Mouse (Mus musculus): ENCODE measurements around the gene Itgb1bp1. TPM values are rescaled to one million over a fixed set of nuclear protein-coding genes. Genes with fewer than 3 reads are reported as not detected.

Itgb1bp1 gene
- 10 to 100 TPM; 58.7 to 63.3 TPM for total RNA-seq (2021)
- long read RNA-seq, experiment 1, transcript Itgb1bp1-206 (7 exons, 1,701 nt), result minor isoform, 15 of 60 reads
- long read RNA-seq, experiment 1, transcript Itgb1bp1-201 (7 exons, 1,921 nt), result major isoform, 38 of 60 reads
- long read RNA-seq, experiment 1, partial matches to known transcripts, result 0 of 60 reads
- long read RNA-seq, experiment 1, other reads (novel, unspliced or antisense), result 7 of 60 reads
- long read RNA-seq, experiment 2, transcript Itgb1bp1-201 (7 exons, 1,921 nt), result major isoform, 27 of 33 reads
- long read RNA-seq, experiment 2, partial matches to known transcripts, result 0 of 33 reads
- long read RNA-seq, experiment 2, other reads (novel, unspliced or antisense), result 2 of 33 reads

DNA sequence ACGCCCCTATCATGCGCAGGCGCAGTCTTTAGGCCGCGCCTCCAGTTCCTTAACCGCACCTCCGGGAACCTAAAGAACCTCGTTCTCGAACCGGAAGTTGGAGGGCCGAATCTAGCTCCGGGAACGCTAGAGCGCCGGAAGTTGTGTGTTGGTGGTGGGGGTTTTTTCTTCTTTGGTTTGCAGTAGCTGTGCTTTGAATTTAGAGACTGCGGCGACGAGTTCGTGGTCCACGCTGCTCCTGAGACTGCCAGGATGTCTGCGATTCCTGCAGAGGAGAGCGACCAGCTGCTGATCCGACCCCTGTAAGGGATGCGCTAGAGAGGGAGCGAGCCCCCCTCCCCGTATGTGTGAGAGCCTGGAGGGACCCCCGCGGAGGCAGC is at the start of gene Itgb1bp1:
Itgb1bp1 (minus strand) TSS at position 42 of the 380 bp plus-strand sequence.
- DNase-seq, result peak; percentile 100

DNA sequence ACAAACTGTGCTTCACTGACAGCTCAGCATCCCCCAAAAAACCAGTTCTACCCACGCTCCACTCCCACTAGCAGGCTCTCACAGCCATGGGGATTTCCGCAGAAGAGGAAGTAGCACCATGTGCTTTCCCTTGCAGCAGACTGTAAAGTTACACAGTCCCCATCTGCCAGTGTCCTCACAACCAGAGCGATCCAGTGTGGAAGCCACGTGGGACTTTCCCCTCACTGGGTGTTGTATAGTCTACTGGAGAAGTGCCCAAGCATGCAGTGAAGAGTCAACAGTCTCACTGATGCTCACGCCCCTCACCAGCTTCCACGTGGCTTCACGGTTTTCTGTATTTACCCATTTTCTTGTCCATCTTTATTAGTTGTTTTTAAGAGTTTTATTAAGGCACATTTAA is 49.8 kb upstream of the Itgb1bp1 start:
- DNase-seq, result no peak

DNA sequence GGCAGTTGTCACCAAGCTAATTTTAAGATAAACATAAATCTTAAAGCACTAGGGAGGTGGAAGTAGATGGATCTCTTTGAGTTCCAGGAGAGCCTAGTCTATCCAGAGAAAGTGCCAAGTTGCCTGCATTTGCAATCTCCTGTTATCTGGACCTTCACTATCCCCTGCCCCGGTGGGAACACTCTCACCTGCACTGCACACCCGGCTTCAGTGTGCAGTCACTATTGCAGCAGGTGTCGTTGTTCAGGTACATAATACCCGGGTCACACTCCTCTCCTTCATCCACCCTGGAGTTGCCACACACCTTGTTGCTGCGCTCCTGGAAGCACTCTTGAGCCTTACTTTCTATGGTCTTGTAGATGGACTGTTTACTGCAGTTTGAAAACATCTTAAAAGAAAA is 47.7 kb upstream of the Itgb1bp1 start:
- no peak for DNase-seq

DNA sequence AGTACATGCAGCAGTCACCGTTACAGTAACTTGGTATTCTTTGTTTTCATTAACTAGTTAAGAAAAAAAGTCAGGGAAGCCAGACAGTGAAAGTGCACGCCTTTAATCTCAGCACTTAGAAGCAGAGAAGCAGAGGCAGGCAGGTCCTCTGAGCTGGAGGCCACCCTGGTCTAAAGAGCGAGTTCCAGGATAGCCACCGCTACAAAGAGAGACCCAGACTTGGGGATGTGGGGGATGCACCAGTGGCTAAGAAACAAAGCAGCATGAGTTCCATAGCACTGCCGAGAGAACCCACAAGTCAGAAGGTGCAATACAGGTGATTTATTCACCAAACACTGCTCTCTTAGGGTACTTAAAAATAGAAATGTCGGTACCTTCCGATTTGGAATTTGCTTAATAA is 46.9 kb upstream of the Itgb1bp1 start:
- no peak for DNase-seq

DNA sequence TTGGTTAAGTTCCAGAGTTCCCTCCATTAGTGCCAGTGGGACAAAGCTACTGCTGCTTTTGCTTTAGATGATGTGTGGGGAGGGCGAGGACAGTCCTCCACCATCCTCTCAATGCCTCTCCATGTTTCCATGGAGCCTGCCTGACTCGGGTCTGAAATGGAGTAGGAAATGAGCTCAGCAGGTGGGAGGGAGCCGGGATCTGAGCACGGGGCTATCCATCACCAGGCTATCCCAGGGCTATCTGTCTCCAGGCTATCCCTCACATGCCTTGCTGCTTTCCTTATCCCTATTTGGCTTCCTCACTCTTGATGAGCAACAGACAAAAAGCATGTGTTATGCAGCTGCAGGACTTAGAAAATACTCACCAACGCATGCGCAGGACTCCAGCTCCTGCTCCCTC is 45.6 kb upstream of the Itgb1bp1 start:
- DNase-seq, result no peak

DNA sequence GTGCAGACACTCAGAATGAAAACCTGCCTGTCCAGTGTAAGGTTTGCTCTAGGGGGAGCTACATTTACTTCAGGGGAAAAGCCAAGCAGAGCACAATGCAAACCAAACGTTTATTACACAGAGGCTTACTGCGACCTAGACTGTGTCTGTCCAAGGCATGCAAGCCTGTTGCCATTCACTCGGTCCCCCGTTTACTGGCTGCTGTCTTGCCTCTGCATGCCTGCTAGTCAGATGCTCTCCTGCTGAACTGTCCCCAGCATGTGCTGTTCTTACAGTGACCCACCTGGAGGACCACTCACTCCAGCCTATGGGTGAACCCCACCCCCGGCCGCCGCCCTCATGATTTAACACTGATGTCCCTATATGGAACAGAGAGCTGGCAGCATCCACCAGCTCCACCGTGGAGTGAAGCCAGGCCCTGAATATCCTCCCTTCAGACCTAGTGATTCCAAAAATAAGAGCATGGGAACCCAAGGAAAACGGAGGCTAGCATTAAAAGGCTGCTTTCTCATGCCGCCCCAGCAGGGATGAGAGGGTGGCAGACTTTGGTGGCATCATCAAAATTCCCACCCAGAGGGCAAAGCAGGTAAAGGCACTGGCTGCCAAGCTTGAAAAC is 45.0 kb upstream of the Itgb1bp1 start:
- DNase-seq, result no peak

DNA sequence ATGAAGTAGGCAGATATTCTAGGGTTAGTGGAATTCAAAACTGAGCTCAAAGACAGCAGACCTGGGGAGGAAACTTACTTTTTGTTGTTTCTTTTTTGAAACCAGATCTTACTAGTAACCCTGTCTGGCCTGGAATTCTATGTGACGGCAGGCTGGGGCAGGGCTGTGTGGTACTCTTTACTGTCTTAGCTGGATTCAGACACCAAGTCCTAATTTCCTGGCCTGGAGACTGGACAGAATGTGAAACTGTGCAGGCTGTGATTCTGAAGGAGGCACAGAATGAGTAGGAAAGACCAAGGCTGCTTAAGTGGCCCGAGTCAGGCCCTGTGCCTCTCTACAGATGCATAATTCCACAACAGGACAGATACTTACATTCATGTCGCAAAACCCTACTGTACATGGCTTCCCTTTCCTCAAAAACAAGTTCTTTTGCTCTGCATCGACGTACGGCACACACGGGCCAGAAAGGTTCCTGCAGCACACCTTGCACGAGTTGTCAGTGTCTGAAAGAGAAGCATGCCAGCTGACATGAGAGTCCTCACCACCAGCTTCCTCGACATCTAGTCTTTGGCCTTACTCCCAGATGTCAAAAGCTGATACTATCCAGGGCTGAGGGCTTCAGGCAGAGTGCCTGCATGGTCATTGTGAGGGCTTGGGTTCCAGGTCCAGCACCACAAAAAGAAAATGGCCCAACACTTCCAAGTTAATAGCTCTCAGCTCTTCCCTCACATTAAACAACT is 43.7 kb upstream of the Itgb1bp1 start:
- no peak for DNase-seq

DNA sequence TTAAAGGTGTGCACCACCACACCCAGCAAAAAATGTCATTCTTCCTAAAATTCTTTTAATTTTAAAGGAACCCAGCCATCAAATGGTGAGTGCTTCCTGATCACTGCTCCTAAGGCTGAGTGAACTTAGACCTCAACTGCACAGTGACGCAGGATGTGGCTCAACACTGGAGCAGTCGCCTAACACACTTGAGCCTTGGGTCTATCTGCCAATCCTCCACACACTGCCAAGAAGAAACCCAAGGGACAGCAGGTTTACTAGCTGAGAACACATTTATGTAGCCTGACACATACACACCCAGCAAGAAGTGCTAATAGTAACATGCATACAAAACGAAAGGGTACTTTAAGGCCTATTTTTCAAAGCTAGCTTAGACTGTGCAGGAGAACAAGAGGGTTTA is 40.2 kb upstream of the Itgb1bp1 start:
- DNase-seq, result peak; percentile 61

DNA sequence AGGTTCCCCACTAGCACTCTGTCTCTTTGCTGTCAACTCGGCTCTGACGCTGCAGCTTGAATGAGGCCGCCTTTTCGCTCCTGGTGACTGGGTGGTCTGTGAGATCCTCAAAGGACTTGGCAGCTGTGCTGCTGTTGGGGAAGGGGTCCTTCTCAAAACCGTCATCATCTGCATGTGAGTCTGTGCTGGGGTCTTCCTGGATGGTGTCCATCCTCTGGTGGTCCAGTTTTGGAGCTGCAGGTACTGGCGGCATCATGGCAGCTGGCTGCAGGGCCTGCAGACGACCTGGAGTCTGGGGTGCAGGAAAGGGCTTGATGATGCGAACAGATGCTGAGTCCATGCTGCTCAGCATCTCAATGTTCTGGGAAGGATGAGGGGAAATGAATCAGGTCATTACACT is 39.2 kb upstream of the Itgb1bp1 start:
- DNase-seq, result no peak

DNA sequence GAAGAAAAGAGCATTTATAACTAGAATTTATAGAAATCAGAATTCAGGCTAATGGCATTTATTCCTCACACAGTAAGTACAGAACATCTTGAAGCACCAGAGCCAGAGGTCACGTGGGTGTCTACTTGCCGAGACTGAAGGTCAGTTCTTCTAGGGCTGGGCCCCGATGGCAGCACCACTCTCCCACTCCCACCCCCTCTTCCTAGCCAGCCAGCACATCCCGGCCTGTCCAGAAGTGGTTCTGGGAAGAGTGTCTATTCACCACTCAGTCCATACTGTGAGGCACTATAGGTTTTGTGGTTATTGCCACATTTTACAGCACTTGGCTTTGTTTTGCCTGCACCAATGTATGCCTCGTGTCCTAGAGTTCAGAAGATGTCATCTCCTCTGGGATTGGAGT is 38.0 kb upstream of the Itgb1bp1 start:
- DNase-seq, result no peak

DNA sequence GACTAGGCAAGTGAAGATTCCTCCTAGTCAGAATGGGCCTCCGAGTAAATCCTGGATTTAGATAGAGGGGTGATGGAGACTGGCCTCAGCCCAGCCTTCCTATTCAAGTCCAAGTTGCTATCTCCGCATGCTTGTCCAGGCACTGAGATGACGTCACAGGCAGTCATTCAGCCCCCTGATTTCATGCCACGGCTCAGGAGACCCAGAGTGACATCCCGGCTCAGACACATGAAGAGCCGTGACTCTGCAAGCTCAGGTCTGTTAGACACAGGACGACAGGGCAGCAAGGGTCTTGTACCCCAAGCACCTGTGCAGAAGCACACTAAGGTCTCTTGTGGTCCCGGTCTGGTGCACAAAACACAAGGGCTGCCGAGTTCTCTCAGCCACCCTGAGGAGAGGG is 36.8 kb upstream of the Itgb1bp1 start:
- DNase-seq, result no peak

DNA sequence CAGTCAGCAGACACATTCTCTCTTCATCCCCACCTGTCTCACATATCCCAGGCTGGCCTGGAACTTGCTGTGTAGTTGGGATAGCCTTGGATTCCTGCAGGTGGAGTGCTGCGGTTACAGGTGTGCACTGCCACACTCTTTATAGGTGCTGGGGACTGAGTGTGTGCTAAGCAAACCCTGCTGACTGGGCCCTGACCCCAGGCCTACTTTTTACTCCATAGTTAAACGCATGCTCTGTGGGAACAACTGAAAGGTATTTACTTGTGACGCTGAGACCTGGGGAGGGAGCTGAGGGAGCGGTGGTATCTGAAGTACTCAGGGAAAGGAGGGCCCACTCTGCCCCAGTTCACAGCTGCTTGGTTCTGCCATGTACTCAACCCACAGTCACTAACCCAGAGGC is 36.2 kb upstream of the Itgb1bp1 start:
- DNase-seq, result no peak

DNA sequence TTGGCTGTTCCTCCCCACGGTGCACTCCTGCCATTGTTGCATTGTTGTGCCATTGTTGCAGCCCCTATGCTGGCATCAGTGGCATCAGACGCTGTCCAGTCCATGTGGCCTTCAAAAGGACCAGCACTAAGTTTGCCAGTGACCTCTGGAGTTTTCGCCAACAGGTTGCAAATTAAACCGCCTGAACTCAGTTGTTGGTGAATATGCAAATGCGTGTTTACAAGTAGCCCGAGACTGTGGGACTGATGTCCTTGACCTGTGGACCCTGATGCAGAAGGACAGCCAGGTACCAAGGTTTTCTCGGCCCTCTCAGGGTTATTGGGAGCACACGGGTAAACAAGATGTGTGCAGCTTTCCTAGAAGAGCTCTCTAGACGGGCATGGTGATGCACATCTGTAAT is 35.1 kb upstream of the Itgb1bp1 start:
- no peak for DNase-seq

DNA sequence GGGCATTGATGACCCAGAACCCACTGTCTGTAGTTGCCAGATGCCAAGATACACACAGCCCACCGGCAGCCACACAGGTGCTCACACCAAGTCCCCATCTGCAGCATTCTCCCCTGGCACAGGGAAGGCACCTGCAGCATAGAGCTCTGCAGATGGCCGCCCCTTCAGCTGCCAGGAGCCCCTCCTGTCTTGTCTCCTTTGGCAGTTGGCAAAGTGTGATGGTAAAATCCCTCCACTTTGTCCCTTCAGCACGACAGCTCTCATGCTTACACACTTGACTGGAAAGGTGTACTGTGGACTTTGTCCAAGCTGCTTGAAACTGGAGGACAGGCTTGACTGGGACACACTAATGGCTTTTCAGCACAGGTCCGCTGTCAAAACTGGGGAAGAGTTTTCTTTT is 34.2 kb upstream of the Itgb1bp1 start:
- DNase-seq, result no peak

DNA sequence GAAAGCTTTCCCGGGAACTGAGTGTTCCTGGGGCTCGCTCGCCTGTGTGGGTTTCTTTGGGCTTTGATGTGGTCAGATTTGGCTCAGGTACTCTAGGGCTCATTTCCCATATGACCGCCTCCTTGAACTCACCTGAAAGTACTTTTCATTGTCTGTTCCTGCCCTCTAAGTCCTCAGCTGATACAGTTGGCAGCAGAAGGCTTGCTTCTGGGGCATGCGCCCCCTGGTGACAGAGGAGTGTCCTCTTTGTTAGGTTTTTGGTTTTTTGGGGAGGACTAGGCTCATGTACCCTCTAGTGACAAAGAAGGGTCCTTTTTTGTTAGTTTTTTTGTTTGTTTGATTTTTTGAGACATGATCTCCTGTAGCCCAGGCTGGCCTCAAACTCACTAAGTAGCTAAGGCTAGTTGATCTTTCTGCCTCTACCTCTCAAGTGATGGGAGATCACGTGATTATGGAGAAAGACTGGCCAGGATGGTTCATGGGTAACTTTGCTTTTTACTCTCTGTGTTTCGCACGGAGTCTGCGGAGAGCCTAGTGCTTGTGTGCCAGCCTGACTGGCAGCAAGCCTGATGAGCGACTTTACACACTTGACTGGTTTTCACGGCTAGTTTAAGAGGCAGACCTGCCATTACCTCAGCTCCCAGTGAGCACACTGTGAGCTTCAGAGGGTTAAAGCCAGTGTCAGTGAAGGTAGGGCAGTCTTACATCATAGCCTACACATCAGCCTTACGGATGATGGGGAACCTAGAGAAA is 32.2 kb upstream of the Itgb1bp1 start:
- DNase-seq, result peak; percentile 80

DNA sequence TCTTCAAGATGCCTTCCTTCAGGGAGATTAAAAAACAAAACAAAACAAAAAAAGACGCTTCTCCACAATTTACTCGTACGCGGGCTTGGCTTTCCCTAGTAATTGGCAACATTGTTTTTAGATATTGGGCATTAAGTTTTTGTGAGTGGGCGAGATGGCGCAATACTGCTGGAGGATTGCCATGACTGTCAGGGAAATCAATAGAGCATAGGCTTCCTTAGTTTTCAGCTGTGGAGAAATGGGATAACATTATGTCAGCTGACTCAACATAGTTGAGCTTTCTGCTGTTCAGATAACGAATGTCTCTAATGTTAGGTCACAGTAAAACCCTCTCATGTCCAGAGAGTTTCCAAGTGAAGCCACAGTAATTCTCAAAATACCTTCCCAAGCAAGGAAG is 30.8 kb upstream of the Itgb1bp1 start:
- DNase-seq, result peak; percentile 67

DNA sequence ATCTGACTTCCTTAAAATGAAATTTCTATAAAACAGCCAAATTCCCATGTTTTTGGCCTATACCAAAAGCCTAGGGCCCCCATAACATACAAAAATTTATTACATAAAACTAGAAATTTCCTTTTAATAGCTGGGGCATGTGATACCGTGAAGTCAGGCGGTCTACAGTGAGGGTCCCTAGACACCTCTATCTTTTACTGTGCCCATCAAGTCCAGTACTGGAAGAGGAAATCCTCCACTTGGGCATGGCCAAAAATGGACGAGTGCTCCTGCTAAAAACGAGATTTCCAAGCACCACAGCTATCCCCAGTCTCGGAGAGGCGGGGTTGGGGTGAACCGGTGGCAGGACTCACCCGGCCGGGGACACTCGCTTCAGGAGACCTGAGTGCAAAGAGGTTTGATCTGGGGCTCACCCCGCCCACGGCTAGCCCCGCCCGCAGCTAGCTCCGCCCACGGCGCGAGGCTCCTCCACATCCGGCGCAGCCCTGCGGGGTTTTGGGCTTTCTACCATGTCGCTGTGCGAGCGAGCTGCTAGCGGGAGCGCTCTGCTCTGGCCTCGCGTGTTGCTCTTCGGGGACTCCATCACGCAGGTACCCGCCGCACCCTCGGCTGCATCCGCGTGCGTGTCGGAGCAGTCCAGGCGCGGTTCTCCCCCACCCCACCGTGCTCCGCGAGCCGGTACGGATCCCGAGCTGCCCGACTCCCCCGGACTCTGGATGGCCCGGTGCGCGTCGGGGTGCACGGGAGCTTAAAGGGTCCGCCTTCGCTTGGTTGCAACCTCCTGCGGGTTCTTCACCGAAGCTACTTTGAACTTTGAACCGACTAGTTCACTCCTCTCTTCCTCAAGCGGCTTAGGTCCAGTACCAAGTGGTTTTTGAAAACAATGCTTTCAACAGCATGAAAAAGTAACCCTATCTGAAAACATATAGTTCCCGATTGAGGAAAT is 30.1 kb upstream of the Itgb1bp1 start, which contains the start of gene Iah1:
Iah1 (plus strand) TSS at position 467 of the 946 bp plus-strand sequence.
- DNase-seq, result peak; percentile 93

DNA sequence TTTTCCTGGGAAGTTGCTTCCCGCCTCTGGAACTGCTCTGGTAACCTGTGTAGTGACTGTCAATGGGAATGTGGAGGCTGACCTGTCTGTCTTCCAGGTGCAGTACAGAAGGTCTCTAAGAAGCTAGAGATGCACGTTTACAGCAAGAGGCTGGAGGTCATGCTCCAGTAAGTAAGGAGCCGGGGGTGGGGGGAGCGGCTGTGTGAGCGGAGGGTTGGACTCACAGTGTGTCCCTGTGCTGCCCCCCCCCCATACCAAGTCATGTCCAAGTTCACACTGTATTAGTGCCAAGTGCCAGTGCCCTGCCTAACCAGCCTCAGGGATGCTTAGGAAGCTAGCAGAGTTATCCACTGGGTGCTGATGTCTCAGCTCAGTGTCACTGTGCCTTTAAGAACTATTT is 26.1 kb upstream of the Itgb1bp1 start:
- no peak for DNase-seq

DNA sequence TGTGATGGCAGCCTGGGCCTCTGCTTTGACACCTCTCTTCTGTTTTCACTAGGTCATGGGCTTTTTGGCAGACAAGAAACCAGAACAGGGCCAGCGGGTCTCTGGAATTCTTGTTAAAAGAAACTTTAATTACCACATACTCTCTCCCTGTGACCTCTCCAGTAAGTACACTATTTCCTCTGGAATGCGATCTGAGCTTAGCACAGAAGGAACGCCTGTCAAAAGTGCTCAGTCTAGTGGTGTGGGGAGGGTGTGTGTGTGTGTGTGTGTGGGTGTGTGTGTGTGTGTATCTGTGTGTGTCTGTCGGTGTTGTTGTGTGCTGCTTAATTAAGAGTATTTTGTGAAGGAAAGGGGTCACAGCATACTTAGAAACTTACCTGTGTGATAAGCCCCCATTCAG is 20.6 kb upstream of the Itgb1bp1 start:
- no peak for DNase-seq

DNA sequence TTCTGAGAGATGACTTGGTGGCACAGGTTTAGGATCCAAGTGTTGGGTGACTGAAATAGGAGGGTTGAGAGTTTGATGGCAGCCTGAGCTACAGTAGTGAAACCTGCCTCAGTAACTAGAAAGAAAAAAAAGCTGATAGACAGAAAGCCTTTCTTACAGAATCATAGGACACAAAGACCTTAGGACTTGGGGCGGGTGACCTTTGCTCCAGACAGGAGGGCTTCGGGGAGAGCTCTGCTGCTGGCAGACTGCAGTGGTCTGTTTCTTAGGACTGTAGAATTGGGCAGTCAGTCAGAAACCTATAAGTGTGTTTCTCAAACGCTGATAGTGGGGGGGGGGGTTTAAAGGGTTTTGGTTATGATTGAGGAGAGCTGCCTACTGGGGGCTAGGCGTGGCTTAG is 19.7 kb upstream of the Itgb1bp1 start:
- DNase-seq, result peak; percentile 27

DNA sequence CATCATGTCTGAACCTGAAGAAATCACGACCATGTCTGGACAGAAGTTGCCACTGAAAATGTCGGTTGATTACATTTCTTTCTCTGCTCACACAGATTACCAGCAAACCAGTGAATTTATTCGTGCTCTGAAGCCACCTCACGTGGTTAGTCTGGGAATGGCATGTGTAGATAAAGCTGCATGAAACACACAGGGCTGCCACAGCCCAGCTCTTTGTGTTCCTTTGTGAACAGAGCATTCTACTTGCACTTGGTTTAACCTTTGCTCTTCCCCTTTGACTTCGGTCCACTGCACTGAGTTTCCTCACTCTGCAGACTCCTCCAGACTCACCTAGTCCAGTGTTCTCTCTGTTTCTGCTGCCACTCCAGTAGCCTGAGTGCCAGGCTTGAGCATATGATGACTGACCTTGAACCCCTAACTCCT is 16.3 kb upstream of the Itgb1bp1 start:
- DNase-seq, result no peak
